Mouse (Mus musculus): ENCODE results near the gene Thsd7b. TPM values are rescaled to one million over a fixed set of nuclear protein-coding genes. Genes with fewer than 3 reads are reported as not detected.

The Thsd7b gene
- polyA plus RNA-seq, 1 experiment from 2014 or later: 3.3 TPM

- ATAC-seq (ENCODE audit: low FRiP score): no peak
- no peak overlapping the region for H3K4me3 ChIP-seq (ENCODE audit: low read depth, low read length)
- WGBS: 88% methylated on average over 4 of the region's 4 CpGs
- H3K9me3 ChIP-seq (ENCODE audit: control insufficient read depth, low read length): no peaks in the 10 kb centered on the region
- no peak overlapping the region for H3K9ac ChIP-seq (ENCODE audit: low read length)
- no peaks in the 10 kb centered on the region for H3K4me1 ChIP-seq (ENCODE audit: control insufficient read depth, insufficient read depth, low read length)
- no peak overlapping the region for H3K4me2 ChIP-seq
- no peak for DNase-seq (ENCODE audit: low spot score, missing footprints)
- no peaks in the 10 kb centered on the region for H3K36me3 ChIP-seq (ENCODE audit: control insufficient read depth, insufficient read depth, low read length)
- H3K27ac ChIP-seq (ENCODE audit: low read depth, low read length): no peak overlapping the region
- H3K27me3 ChIP-seq (ENCODE audit: control insufficient read depth, insufficient read depth, low read length): no peaks in the 10 kb centered on the region
Measured at GRCm38 (mm10) chr1:129579955-129580354, 306.9 kb downstream of the Thsd7b start.

- Histone ChIP-seq H3K9me3 (ENCODE audit: control insufficient read depth, low read length) (no peaks in the 10 kb centered on the region), H3K4me2 (no peak overlapping the region), H3K4me3 (ENCODE audit: low read depth, low read length) (no peak overlapping the region), H3K27me3 (ENCODE audit: control insufficient read depth, insufficient read depth, low read length) (no peaks in the 10 kb centered on the region), H3K4me1 (ENCODE audit: control insufficient read depth, insufficient read depth, low read length) (no peaks in the 10 kb centered on the region), H3K9ac (ENCODE audit: low read length) (no peak overlapping the region), H3K27ac (ENCODE audit: low read depth, low read length) (no peak overlapping the region), H3K36me3 (ENCODE audit: control insufficient read depth, insufficient read depth, low read length) (no peaks in the 10 kb centered on the region)
- WGBS: 87% methylated on average over 6 of the region's 6 CpGs
- ATAC-seq (ENCODE audit: low FRiP score) (no peak), DNase-seq (ENCODE audit: low spot score, missing footprints) (no peak)
Measured at GRCm38 (mm10) chr1:129586635-129587034, 313.5 kb downstream of the Thsd7b start.

GRCm38 (mm10) chr1:129589366-129590002 lies 316.4 kb downstream of the Thsd7b start:
- H3K4me3 ChIP-seq (ENCODE audit: low read depth, low read length): no peak overlapping the region
- 75% methylated on average over 3 of the region's 3 CpGs for WGBS
- H3K27ac ChIP-seq (ENCODE audit: low read depth, low read length): no peak overlapping the region
- H3K36me3 ChIP-seq (ENCODE audit: control insufficient read depth, insufficient read depth, low read length): no peaks in the 10 kb centered on the region
- DNase-seq (ENCODE audit: low spot score, missing footprints) (no peak), ATAC-seq (ENCODE audit: low FRiP score) (no peak)
- H3K9me3 ChIP-seq (ENCODE audit: control insufficient read depth, low read length): no peaks in the 10 kb centered on the region
- H3K9ac ChIP-seq (ENCODE audit: low read length): no peak overlapping the region
- no peaks in the 10 kb centered on the region for H3K4me1 ChIP-seq (ENCODE audit: control insufficient read depth, insufficient read depth, low read length)
- H3K4me2 ChIP-seq: no peak overlapping the region
- H3K27me3 ChIP-seq (ENCODE audit: control insufficient read depth, insufficient read depth, low read length): no peaks in the 10 kb centered on the region

- no peak for ATAC-seq (ENCODE audit: low FRiP score)
- H3K27ac ChIP-seq (ENCODE audit: low read depth, low read length): no peak overlapping the region
- H3K36me3 ChIP-seq (ENCODE audit: control insufficient read depth, insufficient read depth, low read length): no peaks in the 10 kb centered on the region
- H3K4me1 ChIP-seq (ENCODE audit: control insufficient read depth, insufficient read depth, low read length): no peaks in the 10 kb centered on the region
- H3K4me3 ChIP-seq (ENCODE audit: low read depth, low read length): no peak overlapping the region
- no peaks in the 10 kb centered on the region for H3K9me3 ChIP-seq (ENCODE audit: control insufficient read depth, low read length)
- H3K9ac ChIP-seq (ENCODE audit: low read length): no peak overlapping the region
- H3K27me3 ChIP-seq (ENCODE audit: control insufficient read depth, insufficient read depth, low read length): no peaks in the 10 kb centered on the region
- WGBS: 86% methylated on average over 13 of the region's 13 CpGs
- no peak overlapping the region for H3K4me2 ChIP-seq
- DNase-seq (ENCODE audit: low spot score, missing footprints): no peak
Measured at GRCm38 (mm10) chr1:129595447-129595846, 322.3 kb downstream of the Thsd7b start.

- no peak overlapping the region for H3K4me3 ChIP-seq (ENCODE audit: low read depth, low read length)
- H3K9ac ChIP-seq (ENCODE audit: low read length): no peak overlapping the region
- H3K36me3 ChIP-seq (ENCODE audit: control insufficient read depth, insufficient read depth, low read length): no peaks in the 10 kb centered on the region
- ATAC-seq (ENCODE audit: low FRiP score) (no peak), DNase-seq (ENCODE audit: low spot score, missing footprints) (no peak)
- H3K27me3 ChIP-seq (ENCODE audit: control insufficient read depth, insufficient read depth, low read length): no peaks in the 10 kb centered on the region
- H3K4me2 ChIP-seq: no peak overlapping the region
- no peaks in the 10 kb centered on the region for H3K9me3 ChIP-seq (ENCODE audit: control insufficient read depth, low read length)
- no peaks in the 10 kb centered on the region for H3K4me1 ChIP-seq (ENCODE audit: control insufficient read depth, insufficient read depth, low read length)
- H3K27ac ChIP-seq (ENCODE audit: low read depth, low read length): no peak overlapping the region
Measured at GRCm38 (mm10) chr1:129600933-129601332, 327.8 kb downstream of the Thsd7b start.

GRCm38 (mm10) chr1:129602284-129602683 lies 329.2 kb downstream of the Thsd7b start:
- Histone ChIP-seq H3K9me3 (ENCODE audit: control insufficient read depth, low read length) (no peaks in the 10 kb centered on the region), H3K27me3 (ENCODE audit: control insufficient read depth, insufficient read depth, low read length) (no peaks in the 10 kb centered on the region), H3K4me2 (no peak overlapping the region), H3K36me3 (ENCODE audit: control insufficient read depth, insufficient read depth, low read length) (no peaks in the 10 kb centered on the region), H3K9ac (ENCODE audit: low read length) (no peak overlapping the region), H3K4me1 (ENCODE audit: control insufficient read depth, insufficient read depth, low read length) (no peaks in the 10 kb centered on the region), H3K27ac (ENCODE audit: low read depth, low read length) (no peak overlapping the region), H3K4me3 (ENCODE audit: low read depth, low read length) (no peak overlapping the region)
- DNase-seq (ENCODE audit: low spot score, missing footprints): no peak
- ATAC-seq (ENCODE audit: low FRiP score): no peak

- Histone ChIP-seq H3K4me1 (ENCODE audit: control insufficient read depth, insufficient read depth, low read length) (no peaks in the 10 kb centered on the region), H3K27me3 (ENCODE audit: control insufficient read depth, insufficient read depth, low read length) (no peaks in the 10 kb centered on the region), H3K27ac (ENCODE audit: low read depth, low read length) (no peak overlapping the region), H3K9ac (ENCODE audit: low read length) (no peak overlapping the region), H3K36me3 (ENCODE audit: control insufficient read depth, insufficient read depth, low read length) (no peaks in the 10 kb centered on the region), H3K9me3 (ENCODE audit: control insufficient read depth, low read length) (no peaks in the 10 kb centered on the region), H3K4me3 (ENCODE audit: low read depth, low read length) (no peak overlapping the region), H3K4me2 (no peak overlapping the region)
- DNase-seq (ENCODE audit: low spot score, missing footprints): no peak
- no peak for ATAC-seq (ENCODE audit: low FRiP score)
- 78% methylated on average over 3 of the region's 3 CpGs for WGBS
Measured at GRCm38 (mm10) chr1:129608395-129608794, 335.3 kb downstream of the Thsd7b start.

- no peak overlapping the region for H3K4me3 ChIP-seq (ENCODE audit: low read depth, low read length)
Measured at GRCm38 (mm10) chr1:129616080-129616479, 343.0 kb downstream of the Thsd7b start.

GRCm38 (mm10) chr1:129619440-129620301 lies 346.6 kb downstream of the Thsd7b start:
- 62% methylated on average over 7 of the region's 7 CpGs for WGBS
- Histone ChIP-seq H3K27ac (ENCODE audit: low read depth, low read length) (no peak overlapping the region), H3K4me3 (ENCODE audit: low read depth, low read length) (no peak overlapping the region), H3K9me3 (ENCODE audit: control insufficient read depth, low read length) (no peaks in the 10 kb centered on the region), H3K4me2 (no peak overlapping the region), H3K36me3 (ENCODE audit: control insufficient read depth, insufficient read depth, low read length) (no peaks in the 10 kb centered on the region), H3K9ac (ENCODE audit: low read length) (no peak overlapping the region), H3K4me1 (ENCODE audit: control insufficient read depth, insufficient read depth, low read length) (no peaks in the 10 kb centered on the region), H3K27me3 (ENCODE audit: control insufficient read depth, insufficient read depth, low read length) (no peaks in the 10 kb centered on the region)
- DNase-seq (ENCODE audit: low spot score, missing footprints): peak; percentile 59
- peak; percentile 65 for ATAC-seq (ENCODE audit: low FRiP score)

More at GRCm38 (mm10) chr1:129616080-129616479, 343.0 kb downstream of the Thsd7b start:
- WGBS: 83% methylated on average over 1 of the region's 1 CpGs
- H3K9me3 ChIP-seq (ENCODE audit: control insufficient read depth, low read length): no peaks in the 10 kb centered on the region
- H3K4me1 ChIP-seq (ENCODE audit: control insufficient read depth, insufficient read depth, low read length): no peaks in the 10 kb centered on the region
- DNase-seq (ENCODE audit: low spot score, missing footprints) (no peak), ATAC-seq (ENCODE audit: low FRiP score) (no peak)
- H3K4me2 ChIP-seq: no peak overlapping the region
- H3K27ac ChIP-seq (ENCODE audit: low read depth, low read length): no peak overlapping the region
- H3K36me3 ChIP-seq (ENCODE audit: control insufficient read depth, insufficient read depth, low read length): no peaks in the 10 kb centered on the region
- no peaks in the 10 kb centered on the region for H3K27me3 ChIP-seq (ENCODE audit: control insufficient read depth, insufficient read depth, low read length)
- no peak overlapping the region for H3K9ac ChIP-seq (ENCODE audit: low read length)

All from midbrain, embryonic 11.5 days (tissue).